Mouse (Mus musculus) forebrain, postnatal 0 days (tissue): ENCODE results near the gene Ush2a. TPM values are rescaled to one million over a fixed set of nuclear protein-coding genes. Genes with fewer than 3 reads are reported as not detected.
A peak's percentile ranks its signal among the peaks of the same experiment; 100 is the strongest.

ENCODE experiments used
- ATAC-seq: fragments of 200-750 bp; cut with Nextera tagmentation; 2 replicates; pipeline ENCODE4 v1.8.0; 2017; ENCODE audit warnings: mild to moderate bottlenecking, moderate library complexity
- DNase-seq: peaks from one replicate; pipeline ENCODE4 v3.0.0-alpha.2; 2015
- H3K27ac ChIP-seq: fragments of 300-500 bp; sonication (generic); 2 replicates; pipeline ENCODE4 v1.5.1; 2014; ENCODE audit warnings: low read depth, mild to moderate bottlenecking, antibody characterized with exemption, low read length, moderate library complexity, mixed read lengths
- H3K27me3 ChIP-seq: fragments of 300-500 bp; sonication (generic); 2 replicates; pipeline ENCODE4 v1.6.1; 2014; ENCODE audit warnings: mild to moderate bottlenecking, low read length, mixed read lengths; ENCODE audit not compliant: insufficient read depth
- H3K36me3 ChIP-seq: fragments of 300-500 bp; sonication (generic); 2 replicates; pipeline ENCODE4 v1.6.1; 2014; ENCODE audit warnings: mild to moderate bottlenecking, moderate library complexity; ENCODE audit not compliant: insufficient read depth
- H3K4me1 ChIP-seq: fragments of 300-500 bp; sonication (generic); 2 replicates; pipeline ENCODE4 v1.6.1; 2014; ENCODE audit warnings: antibody characterized with exemption; ENCODE audit not compliant: insufficient read depth
- H3K4me2 ChIP-seq: fragments of 300-500 bp; sonication (generic); 2 replicates; pipeline ENCODE4 v1.6.1; 2014; ENCODE audit warnings: low read depth, mild to moderate bottlenecking, moderate library complexity
- H3K4me3 ChIP-seq: fragments of 300-500 bp; sonication (generic); 2 replicates; pipeline ENCODE4 v1.5.1; 2014; ENCODE audit warnings: low read depth, low read length, mixed read lengths
- H3K9ac ChIP-seq: fragments of 300-500 bp; sonication (generic); 2 replicates; pipeline ENCODE4 v1.6.1; 2014; ENCODE audit warnings: mild to moderate bottlenecking
- H3K9me3 ChIP-seq: fragments of 300-500 bp; sonication (generic); 2 replicates; pipeline ENCODE4 v1.6.1; 2016; ENCODE audit warnings: low read length
- CTCF ChIP-seq: sonication (generic); IDR thresholded peaks from 2 replicates; pipeline ENCODE4 v1.5.1; 2016; ENCODE audit warnings: antibody characterized with exemption, control low read depth, low read depth
- WGBS: fragments of 180-500 bp; shearing (Covaris S2); extraction: QIAGEN DNeasy Blood & Tissue Kit; methylation state at CpG from one replicate; pipeline ENCODE4 v1.1.7; 2014; 5-methylcytosine and 5-hydroxymethylcytosine counted together
- polyA plus RNA-seq: library from polyadenylated mRNA; unstranded; fragments of >200 nt; fragmentation: Nextera tagmentation; extraction: Ambion mirVana; gene quantifications from 2 replicates; pipeline ENCODE4 v1.2.1, GENCODE M21; 2015
- total RNA-seq: library from RNA; depleted of rRNA; stranded (reverse); fragments of >200 nt; gene quantifications from 2 replicates; pipeline ENCODE4 v1.2.3, GENCODE M21; 2014

Ush2a gene
- total and polyA plus RNA-seq, 2 experiments from 2014 or later: 0.10 TPM

GRCm38 (mm10) chr1:188321534-188321933 lies 59.7 kb downstream of the Ush2a start:
- Histone ChIP-seq H3K4me3 (no peak overlapping the region), H3K9me3 (no peaks in the 10 kb centered on the region), H3K27ac (no peak overlapping the region), H3K4me1 (no peaks in the 10 kb centered on the region), H3K4me2 (no peak overlapping the region), H3K27me3 (no peaks in the 10 kb centered on the region), H3K9ac (no peak overlapping the region), H3K36me3 (no peaks in the 10 kb centered on the region)
- TF ChIP-seq CTCF: peak; percentile 38; the same call in 1 of the 2 replicates
- 87% methylated on average over 7 of the region's 7 CpGs for WGBS
- DNase-seq (no peak), ATAC-seq (no peak)

GRCm38 (mm10) chr1:188330406-188330805 lies 68.6 kb downstream of the Ush2a start:
- no peak for TF ChIP-seq CTCF
- Histone ChIP-seq H3K36me3 (no peaks in the 10 kb centered on the region), H3K27me3 (no peaks in the 10 kb centered on the region), H3K27ac (no peak overlapping the region), H3K4me3 (no peak overlapping the region), H3K4me2 (no peak overlapping the region), H3K4me1 (no peaks in the 10 kb centered on the region), H3K9ac (no peak overlapping the region), H3K9me3 (no peaks in the 10 kb centered on the region)
- ATAC-seq (no peak), DNase-seq (no peak)
- 87% methylated on average over 2 of the region's 2 CpGs for WGBS

GRCm38 (mm10) chr1:188333936-188334335 lies 72.1 kb downstream of the Ush2a start:
- Histone ChIP-seq H3K9ac (no peak overlapping the region), H3K9me3 (no peaks in the 10 kb centered on the region), H3K4me2 (no peak overlapping the region), H3K4me3 (no peak overlapping the region), H3K27me3 (no peaks in the 10 kb centered on the region), H3K36me3 (no peaks in the 10 kb centered on the region), H3K27ac (no peak overlapping the region), H3K4me1 (no peaks in the 10 kb centered on the region)
- no peak for ATAC-seq
- 60% methylated on average over 2 of the region's 2 CpGs for WGBS
- DNase-seq: no peak
- TF ChIP-seq CTCF: no peak

GRCm38 (mm10) chr1:188347762-188348161 lies 85.9 kb downstream of the Ush2a start:
- H3K27me3 ChIP-seq: no peaks in the 10 kb centered on the region
- no peaks in the 10 kb centered on the region for H3K4me1 ChIP-seq
- peaks cover 4% of the 10 kb centered on the region; the same call in 1 of the 2 replicates for H3K9me3 ChIP-seq
- H3K27ac ChIP-seq: no peak overlapping the region
- no peak overlapping the region for H3K4me2 ChIP-seq
- no peak overlapping the region for H3K9ac ChIP-seq
- DNase-seq (no peak), ATAC-seq (no peak)
- 76% methylated on average over 2 of the region's 2 CpGs for WGBS
- H3K36me3 ChIP-seq: no peaks in the 10 kb centered on the region
- TF ChIP-seq CTCF: no peak
- no peak overlapping the region for H3K4me3 ChIP-seq

- no peak for DNase-seq
- no peak overlapping the region for H3K4me2 ChIP-seq
- no peak overlapping the region for H3K27ac ChIP-seq
- peaks cover 4% of the 10 kb centered on the region; the same call in 1 of the 2 replicates for H3K9me3 ChIP-seq
- H3K4me3 ChIP-seq: no peak overlapping the region
- no peak for TF ChIP-seq CTCF
- no peak overlapping the region for H3K9ac ChIP-seq
- no peaks in the 10 kb centered on the region for H3K4me1 ChIP-seq
- no peaks in the 10 kb centered on the region for H3K27me3 ChIP-seq
- 92% methylated on average over 2 of the region's 2 CpGs for WGBS
- H3K36me3 ChIP-seq: no peaks in the 10 kb centered on the region
- no peak for ATAC-seq
Observed at GRCm38 (mm10) chr1:188354726-188355125, 92.9 kb downstream of the Ush2a start.

GRCm38 (mm10) chr1:188363548-188363947 lies 101.7 kb downstream of the Ush2a start:
- H3K4me1 ChIP-seq: no peaks in the 10 kb centered on the region
- 65% methylated on average over 3 of the region's 3 CpGs for WGBS
- no peak overlapping the region for H3K4me2 ChIP-seq
- no peaks in the 10 kb centered on the region for H3K27me3 ChIP-seq
- H3K4me3 ChIP-seq: no peak overlapping the region
- no peak overlapping the region for H3K27ac ChIP-seq
- DNase-seq (peak; percentile 34), ATAC-seq (no peak)
- H3K9ac ChIP-seq: no peak overlapping the region
- no peaks in the 10 kb centered on the region for H3K36me3 ChIP-seq
- no peaks in the 10 kb centered on the region for H3K9me3 ChIP-seq
- TF ChIP-seq CTCF: no peak

DNA sequence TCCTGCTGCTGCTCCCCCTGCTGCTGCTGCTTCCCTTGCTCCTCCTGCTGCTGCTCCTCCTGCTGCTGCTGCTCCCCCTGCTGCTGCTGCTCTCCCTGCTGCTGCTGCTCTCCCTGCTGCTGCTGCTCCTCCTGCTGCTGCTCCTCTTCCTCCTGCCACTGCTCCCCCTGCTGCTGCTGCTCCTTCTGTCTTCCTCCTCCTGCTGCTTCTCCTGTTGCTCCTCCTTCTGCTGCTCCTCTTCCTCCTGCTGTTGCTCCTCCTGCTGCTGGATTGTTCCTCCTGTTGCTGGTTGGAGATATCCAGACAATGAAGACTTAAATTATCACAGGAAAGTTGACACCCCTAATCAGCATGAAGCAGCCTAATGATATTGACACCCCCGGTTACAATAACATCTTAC lies 123.4 kb downstream of the Ush2a start:
- Histone ChIP-seq H3K9ac (no peak overlapping the region), H3K4me2 (no peak overlapping the region), H3K4me1 (no peaks in the 10 kb centered on the region), H3K36me3 (no peaks in the 10 kb centered on the region), H3K4me3 (no peak overlapping the region), H3K27ac (no peak overlapping the region), H3K27me3 (no peaks in the 10 kb centered on the region), H3K9me3 (no peaks in the 10 kb centered on the region)
- WGBS: 70% methylated on average over 1 of the region's 1 CpGs
- ATAC-seq (no peak), DNase-seq (no peak)
- TF ChIP-seq CTCF: no peak; the same call in 1 of the 2 replicates
